Mouse (Mus musculus): ENCODE data around the gene Anapc11. TPM values are rescaled to one million over a fixed set of nuclear protein-coding genes. Genes with fewer than 3 reads are reported as not detected.
A peak's percentile ranks its signal among the peaks of the same experiment; 100 is the strongest.

Gene Anapc11
- polyA plus RNA-seq, 1 experiment from 2014 or later, result 204 TPM

DNA sequence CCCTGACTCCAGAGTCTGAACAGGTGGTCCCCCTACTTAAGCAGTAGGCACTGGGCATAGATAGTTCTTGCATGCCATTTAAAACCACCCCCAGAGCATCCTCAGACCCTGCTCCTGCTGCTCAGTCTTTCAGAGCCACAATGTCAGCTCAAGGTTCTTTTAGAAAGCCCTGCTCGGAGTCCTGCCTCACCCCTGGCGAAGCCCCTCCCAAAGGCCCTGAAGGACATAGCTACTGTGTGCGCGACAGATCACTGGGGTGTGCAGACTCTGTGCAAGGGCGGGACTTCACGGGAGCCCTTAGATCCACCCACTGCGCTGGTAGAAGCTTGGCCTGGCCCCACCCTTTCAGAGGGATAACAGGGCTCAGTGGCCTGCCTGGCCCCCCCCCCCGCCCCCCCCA lies 11.0 kb downstream of the Anapc11 start:
- H3K4me3 ChIP-seq (ENCODE audit: low read depth, low read length), result no peak overlapping the region
- H3K27ac ChIP-seq (ENCODE audit: low read depth, low read length), result no peak overlapping the region
- no peak overlapping the region for H3K4me2 ChIP-seq
- 37% methylated on average over 7 of the region's 8 CpGs for WGBS
- peaks cover 12% of the 10 kb centered on the region for H3K36me3 ChIP-seq (ENCODE audit: control insufficient read depth, insufficient read depth, low read length)
- peaks cover 4% of the 10 kb centered on the region; the same call in 1 of the 2 replicates for H3K27me3 ChIP-seq (ENCODE audit: control insufficient read depth, insufficient read depth, low read length)
- H3K4me1 ChIP-seq (ENCODE audit: control insufficient read depth, insufficient read depth, low read length), result peaks cover 10% of the 10 kb centered on the region
- ATAC-seq (ENCODE audit: low FRiP score) (peak; percentile 31; the same call in 1 of the 2 replicates), DNase-seq (ENCODE audit: low spot score, missing footprints) (no peak)
- H3K9me3 ChIP-seq (ENCODE audit: control insufficient read depth, low read length), result no peaks in the 10 kb centered on the region
- H3K9ac ChIP-seq (ENCODE audit: low read length), result no peak overlapping the region; the same call in 1 of the 2 replicates

DNA sequence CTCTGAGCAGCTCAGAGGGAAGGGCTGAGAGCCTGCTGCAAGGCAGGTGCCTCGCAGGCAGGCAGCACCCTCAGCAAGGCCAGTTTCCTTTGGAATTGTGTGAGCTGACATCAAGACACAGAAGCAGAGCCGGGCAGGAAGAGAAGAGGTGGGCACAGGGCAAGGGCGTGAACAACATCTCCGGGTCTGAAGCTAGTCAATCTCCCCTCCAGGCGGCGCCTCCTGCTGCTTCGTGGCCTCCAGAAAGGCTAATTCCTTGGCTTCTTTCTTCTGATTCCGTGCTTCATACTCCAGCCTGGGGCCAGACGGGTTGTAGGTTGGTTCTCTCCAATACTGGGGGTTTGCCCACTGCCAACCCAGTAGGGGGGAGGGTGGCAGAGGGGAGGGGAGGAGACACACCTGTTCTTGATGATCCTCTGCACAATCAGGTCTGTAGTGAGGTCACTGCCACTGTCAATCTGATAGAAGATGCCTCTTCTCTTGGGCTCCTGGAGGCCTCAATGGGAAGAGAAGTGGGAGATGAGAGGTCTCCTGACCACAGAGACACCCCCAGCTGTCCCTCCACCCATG lies 12.3 kb downstream of the Anapc11 start:
- no peak overlapping the region for H3K4me2 ChIP-seq

DNA sequence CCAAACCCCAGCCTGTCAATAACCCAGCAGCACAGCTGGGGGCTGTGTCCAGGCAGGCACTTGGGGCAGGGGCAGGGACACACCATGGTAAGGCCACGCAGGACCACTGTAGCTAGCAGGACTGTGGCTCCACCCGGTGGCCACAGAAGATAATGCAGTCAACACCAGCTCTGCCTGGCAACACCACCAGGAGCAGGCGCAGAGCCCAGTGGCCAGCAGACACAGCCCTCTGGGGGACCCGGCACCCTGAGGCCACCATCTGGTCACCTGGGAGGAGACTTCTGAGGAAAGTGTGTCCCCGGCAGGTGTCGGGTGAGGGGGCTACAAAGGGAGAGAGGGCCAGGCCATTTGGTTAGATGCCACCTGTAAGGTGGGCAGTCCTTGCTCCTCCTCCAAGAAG lies 14.5 kb downstream of the Anapc11 start:
- 46% methylated on average over 6 of the region's 6 CpGs for WGBS
- ATAC-seq (ENCODE audit: low FRiP score), result peak; percentile 28; the same call in 1 of the 2 replicates
- H3K27me3 ChIP-seq (ENCODE audit: control insufficient read depth, insufficient read depth, low read length), result peaks cover 4% of the 10 kb centered on the region; the same call in 1 of the 2 replicates
- H3K4me3 ChIP-seq (ENCODE audit: low read depth, low read length), result no peak overlapping the region
- H3K4me2 ChIP-seq, result no peak overlapping the region
- H3K27ac ChIP-seq (ENCODE audit: low read depth, low read length), result no peak overlapping the region
- peaks cover 18% of the 10 kb centered on the region for H3K4me1 ChIP-seq (ENCODE audit: control insufficient read depth, insufficient read depth, low read length)
- DNase-seq (ENCODE audit: low spot score, missing footprints), result peak; percentile 96
- H3K9me3 ChIP-seq (ENCODE audit: control insufficient read depth, low read length), result no peaks in the 10 kb centered on the region
- H3K9ac ChIP-seq (ENCODE audit: low read length), result no peak overlapping the region
- H3K36me3 ChIP-seq (ENCODE audit: control insufficient read depth, insufficient read depth, low read length), result peaks cover 11% of the 10 kb centered on the region

More for the DNA sequence above, 12.3 kb downstream of the Anapc11 start:
- H3K36me3 ChIP-seq (ENCODE audit: control insufficient read depth, insufficient read depth, low read length), result peaks cover 11% of the 10 kb centered on the region
- no peak overlapping the region for H3K4me3 ChIP-seq (ENCODE audit: low read depth, low read length)
- peaks cover 10% of the 10 kb centered on the region for H3K4me1 ChIP-seq (ENCODE audit: control insufficient read depth, insufficient read depth, low read length)
- WGBS, result 86% methylated on average over 9 of the region's 9 CpGs
- DNase-seq (ENCODE audit: low spot score, missing footprints) (no peak), ATAC-seq (ENCODE audit: low FRiP score) (no peak)
- H3K9me3 ChIP-seq (ENCODE audit: control insufficient read depth, low read length), result no peaks in the 10 kb centered on the region
- peaks cover 4% of the 10 kb centered on the region; the same call in 1 of the 2 replicates for H3K27me3 ChIP-seq (ENCODE audit: control insufficient read depth, insufficient read depth, low read length)
- no peak overlapping the region for H3K27ac ChIP-seq (ENCODE audit: low read depth, low read length)
- no peak overlapping the region for H3K9ac ChIP-seq (ENCODE audit: low read length)

DNA sequence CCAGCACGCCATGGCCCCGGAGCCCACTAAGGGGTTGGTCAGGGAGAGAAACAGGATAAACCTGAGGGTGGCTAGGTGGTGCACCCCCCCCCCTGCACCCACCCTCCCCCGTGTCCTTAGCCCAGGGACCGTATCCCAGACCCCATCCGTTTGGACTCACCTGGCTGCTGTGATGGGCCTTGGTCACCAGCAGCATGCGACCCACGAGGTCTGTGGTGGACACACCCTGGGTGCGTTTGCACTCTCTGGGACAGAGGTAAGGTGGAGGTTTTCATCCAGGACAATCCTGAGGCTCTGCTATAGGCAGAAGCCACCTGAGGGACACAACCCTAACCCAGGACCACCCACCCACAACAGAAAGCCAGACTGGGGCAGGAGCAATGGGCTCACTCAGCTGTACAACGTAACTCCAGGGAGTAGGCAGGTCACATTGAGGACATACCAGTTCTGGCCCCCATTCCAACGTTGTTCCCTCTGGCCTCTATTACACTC lies 15.3 kb downstream of the Anapc11 start:
- H3K27ac ChIP-seq (ENCODE audit: low read depth, low read length), result no peak overlapping the region
- H3K36me3 ChIP-seq (ENCODE audit: control insufficient read depth, insufficient read depth, low read length), result peaks cover 15% of the 10 kb centered on the region
- H3K4me2 ChIP-seq, result no peak overlapping the region
- no peak overlapping the region for H3K9ac ChIP-seq (ENCODE audit: low read length)
- 90% methylated on average over 10 of the region's 10 CpGs for WGBS
- H3K4me3 ChIP-seq (ENCODE audit: low read depth, low read length), result no peak overlapping the region
- H3K9me3 ChIP-seq (ENCODE audit: control insufficient read depth, low read length), result no peaks in the 10 kb centered on the region
- DNase-seq (ENCODE audit: low spot score, missing footprints) (no peak), ATAC-seq (ENCODE audit: low FRiP score) (no peak)
- H3K27me3 ChIP-seq (ENCODE audit: control insufficient read depth, insufficient read depth, low read length), result peaks cover 4% of the 10 kb centered on the region; the same call in 1 of the 2 replicates
- H3K4me1 ChIP-seq (ENCODE audit: control insufficient read depth, insufficient read depth, low read length), result peaks cover 15% of the 10 kb centered on the region

DNA sequence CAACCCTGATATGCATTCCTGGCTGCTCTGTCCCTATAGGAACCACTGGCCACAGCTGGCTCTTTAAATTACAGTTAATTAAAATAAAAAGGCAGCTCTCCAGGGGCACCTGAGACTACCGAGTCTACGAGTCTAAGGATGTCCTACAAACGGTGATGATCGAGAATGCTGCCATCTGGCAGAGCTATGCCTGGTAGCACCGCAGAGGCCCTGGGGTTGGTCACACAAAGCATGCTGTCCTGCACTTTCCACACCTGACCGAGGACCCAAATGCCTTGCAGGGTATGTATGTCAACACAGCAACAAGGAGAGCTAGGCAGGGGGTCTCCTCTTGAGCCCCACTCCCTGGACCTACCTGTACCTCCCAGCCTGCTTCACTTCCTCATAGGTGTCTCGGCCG lies 15.8 kb downstream of the Anapc11 start:
- no peak overlapping the region for H3K4me3 ChIP-seq (ENCODE audit: low read depth, low read length)
- ATAC-seq (ENCODE audit: low FRiP score), result no peak
- no peak for DNase-seq (ENCODE audit: low spot score, missing footprints)
- peaks cover 19% of the 10 kb centered on the region for H3K36me3 ChIP-seq (ENCODE audit: control insufficient read depth, insufficient read depth, low read length)
- no peak overlapping the region for H3K9ac ChIP-seq (ENCODE audit: low read length)
- H3K27ac ChIP-seq (ENCODE audit: low read depth, low read length), result no peak overlapping the region
- peaks cover 11% of the 10 kb centered on the region for H3K4me1 ChIP-seq (ENCODE audit: control insufficient read depth, insufficient read depth, low read length)
- peaks cover 3% of the 10 kb centered on the region; the same call in 1 of the 2 replicates for H3K27me3 ChIP-seq (ENCODE audit: control insufficient read depth, insufficient read depth, low read length)
- 91% methylated on average over 8 of the region's 8 CpGs for WGBS
- no peaks in the 10 kb centered on the region for H3K9me3 ChIP-seq (ENCODE audit: control insufficient read depth, low read length)
- H3K4me2 ChIP-seq, result no peak overlapping the region

DNA sequence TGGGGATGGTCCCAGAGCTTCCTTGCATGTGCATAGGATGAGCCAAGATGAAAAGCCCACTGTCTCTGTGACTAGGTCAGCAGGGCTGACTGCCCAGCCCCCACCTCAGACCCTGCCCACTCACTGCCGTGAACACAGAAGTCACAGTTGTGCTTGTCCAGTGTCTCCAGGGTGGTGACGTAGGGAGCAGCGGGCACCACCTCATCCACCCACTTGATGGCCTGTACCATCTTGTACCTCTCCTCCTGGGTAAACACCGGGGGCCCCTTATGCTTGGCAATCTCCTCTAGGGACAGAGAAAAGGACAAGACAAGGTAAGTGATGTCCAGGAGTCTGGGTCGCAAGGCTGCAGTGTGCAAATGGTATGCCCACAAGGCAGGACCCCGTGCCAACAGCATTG lies 16.9 kb downstream of the Anapc11 start:
- DNase-seq (ENCODE audit: low spot score, missing footprints), result no peak
- whole genome bisulfite sequencing, result 91% methylated on average over 6 of the region's 6 CpGs
- H3K36me3 ChIP-seq (ENCODE audit: control insufficient read depth, insufficient read depth, low read length), result peaks cover 23% of the 10 kb centered on the region

DNA sequence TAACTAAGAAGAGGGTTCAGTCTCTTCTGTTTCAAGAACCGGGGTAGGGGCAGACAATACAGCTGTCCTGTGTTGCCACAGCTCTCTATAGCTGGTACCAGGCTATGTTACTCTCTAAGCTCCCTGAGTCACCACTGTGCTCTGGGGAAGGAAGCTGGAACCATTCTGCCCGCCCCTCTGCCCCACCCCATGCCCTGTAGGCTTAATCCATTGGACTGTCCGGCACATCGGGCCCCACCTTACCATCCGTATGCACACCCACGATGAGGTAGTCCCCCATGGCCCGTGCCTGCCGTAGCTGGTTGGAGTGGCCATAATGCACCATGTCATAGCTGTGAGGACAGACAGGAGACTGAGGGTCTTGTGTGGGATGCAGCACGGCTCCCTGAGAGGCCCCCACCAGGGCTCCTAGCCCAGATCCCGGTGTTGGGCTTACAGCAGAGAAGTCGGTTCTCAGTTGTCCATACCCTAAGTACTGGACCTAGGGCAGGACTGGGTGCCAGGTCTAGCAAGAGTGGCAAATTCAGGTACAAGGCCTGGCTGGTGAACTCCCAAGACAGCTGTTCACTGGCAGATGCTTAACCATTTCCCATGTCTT lies 17.5 kb downstream of the Anapc11 start:
- 92% methylated on average over 11 of the region's 11 CpGs for WGBS
- H3K9ac ChIP-seq (ENCODE audit: low read length), result no peak overlapping the region

More for the DNA sequence above, 16.9 kb downstream of the Anapc11 start:
- Histone ChIP-seq H3K27me3 (ENCODE audit: control insufficient read depth, insufficient read depth, low read length) (no peaks in the 10 kb centered on the region), H3K9ac (ENCODE audit: low read length) (no peak overlapping the region), H3K9me3 (ENCODE audit: control insufficient read depth, low read length) (no peaks in the 10 kb centered on the region), H3K27ac (ENCODE audit: low read depth, low read length) (no peak overlapping the region), H3K4me2 (no peak overlapping the region), H3K4me1 (ENCODE audit: control insufficient read depth, insufficient read depth, low read length) (peaks cover 10% of the 10 kb centered on the region), H3K4me3 (ENCODE audit: low read depth, low read length) (no peak overlapping the region)
- ATAC-seq (ENCODE audit: low FRiP score), result no peak

DNA sequence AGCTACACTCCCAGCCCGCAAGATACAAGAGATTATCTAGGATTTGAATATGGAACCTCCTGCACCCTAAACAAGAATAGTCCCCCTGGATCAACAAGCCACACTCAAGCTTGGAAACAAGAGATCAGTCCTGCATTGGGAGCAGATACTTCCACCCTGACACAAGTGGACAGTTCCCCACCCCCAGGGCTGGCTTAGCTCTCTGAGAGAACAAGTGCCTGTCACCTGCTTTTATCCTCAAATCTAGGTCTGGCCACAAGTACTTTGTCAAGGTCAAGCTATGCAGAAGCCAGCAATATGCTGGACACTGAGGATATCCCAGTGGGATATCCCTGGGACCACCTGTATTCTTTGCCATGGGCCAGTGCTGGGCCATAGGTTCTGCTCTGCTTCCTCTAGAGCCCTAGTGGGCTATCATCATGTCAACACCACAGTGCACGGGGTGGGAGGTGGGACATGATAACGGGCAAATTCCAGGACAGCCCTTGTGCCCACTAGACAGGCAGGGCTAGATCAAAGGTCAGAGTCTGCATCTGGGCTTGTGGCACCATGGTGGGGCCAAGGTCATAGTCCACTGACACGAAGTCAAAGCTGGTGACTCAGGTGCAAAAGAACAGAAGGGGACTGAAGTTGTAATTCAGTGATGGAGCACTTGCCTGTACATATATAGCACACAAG lies 18.5 kb downstream of the Anapc11 start:
- ATAC-seq (ENCODE audit: low FRiP score) (no peak), DNase-seq (ENCODE audit: low spot score, missing footprints) (peak; percentile 78)
- Histone ChIP-seq H3K4me3 (ENCODE audit: low read depth, low read length) (peak overlapping the region; percentile 73), H3K9ac (ENCODE audit: low read length) (peak overlapping the region; percentile 82), H3K27ac (ENCODE audit: low read depth, low read length) (no peak overlapping the region), H3K27me3 (ENCODE audit: control insufficient read depth, insufficient read depth, low read length) (no peaks in the 10 kb centered on the region), H3K4me2 (peak overlapping the region; percentile 71), H3K4me1 (ENCODE audit: control insufficient read depth, insufficient read depth, low read length) (peaks cover 10% of the 10 kb centered on the region), H3K36me3 (ENCODE audit: control insufficient read depth, insufficient read depth, low read length) (peaks cover 28% of the 10 kb centered on the region), H3K9me3 (ENCODE audit: control insufficient read depth, low read length) (no peaks in the 10 kb centered on the region)
- 55% methylated on average over 4 of the region's 4 CpGs for WGBS

More for the DNA sequence above, 17.5 kb downstream of the Anapc11 start:
- H3K27ac ChIP-seq (ENCODE audit: low read depth, low read length), result no peak overlapping the region
- H3K36me3 ChIP-seq (ENCODE audit: control insufficient read depth, insufficient read depth, low read length), result peaks cover 24% of the 10 kb centered on the region
- no peak overlapping the region for H3K4me3 ChIP-seq (ENCODE audit: low read depth, low read length)
- H3K4me2 ChIP-seq, result no peak overlapping the region
- no peaks in the 10 kb centered on the region for H3K27me3 ChIP-seq (ENCODE audit: control insufficient read depth, insufficient read depth, low read length)
- peaks cover 10% of the 10 kb centered on the region for H3K4me1 ChIP-seq (ENCODE audit: control insufficient read depth, insufficient read depth, low read length)
- no peaks in the 10 kb centered on the region for H3K9me3 ChIP-seq (ENCODE audit: control insufficient read depth, low read length)
- DNase-seq (ENCODE audit: low spot score, missing footprints), result no peak
- ATAC-seq (ENCODE audit: low FRiP score), result no peak
